Mouse (Mus musculus): ENCODE data around the gene Usp8. TPM values are rescaled to one million over a fixed set of nuclear protein-coding genes. Genes with fewer than 3 reads are reported as not detected.

Usp8 gene
- total RNA-seq, 2 experiments from 2014 or later: 30.7 to 35.8 TPM

DNA sequence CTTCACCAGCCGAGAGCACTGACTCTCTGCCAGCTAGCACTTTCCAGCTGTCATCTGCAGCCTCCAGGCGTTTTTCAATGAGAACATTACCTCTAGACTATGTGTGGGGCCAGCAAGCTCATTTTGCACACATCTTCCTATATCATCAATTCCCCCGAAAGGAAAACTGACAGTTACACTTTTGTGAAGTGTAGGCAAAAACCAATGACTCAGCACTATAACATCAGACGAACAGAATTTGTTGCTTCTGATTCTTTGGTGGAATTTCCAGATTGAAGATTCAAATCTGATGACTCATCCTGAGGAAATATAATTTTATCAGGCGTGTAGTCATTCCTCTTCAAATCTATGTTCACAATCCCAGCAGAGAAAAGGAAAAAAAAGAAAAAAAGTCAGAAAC is 85.5 kb downstream of the Usp8 start:
- DNase-seq (ENCODE audit: extremely low spot score in 1 of 2, low spot score in 2 of 2): no peak
- intact Hi-C loops (cut with DNase I): no loop called here

DNA sequence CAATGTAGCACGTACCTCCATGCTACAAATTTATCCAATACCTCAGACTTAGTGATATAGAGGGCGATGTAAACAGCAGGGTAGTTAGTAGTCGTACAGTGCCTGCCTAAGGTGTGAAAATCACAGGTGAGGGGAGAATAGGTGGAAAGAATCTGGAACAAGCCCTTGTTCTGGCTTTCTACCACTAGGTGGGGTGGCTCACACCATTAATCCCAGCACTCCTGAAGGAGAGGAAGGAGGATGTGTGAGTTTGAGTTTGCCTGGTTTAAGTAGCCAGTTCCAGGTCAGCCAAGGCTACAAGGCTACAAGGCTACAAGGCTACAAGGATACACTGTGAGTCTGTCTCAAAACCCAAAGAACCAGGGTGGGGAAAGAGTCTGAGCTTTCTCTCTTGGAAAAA is 88.6 kb downstream of the Usp8 start:
- intact Hi-C loops (cut with DNase I): no loop called here
- no peak for DNase-seq (ENCODE audit: extremely low spot score in 1 of 2, low spot score in 2 of 2)

DNA sequence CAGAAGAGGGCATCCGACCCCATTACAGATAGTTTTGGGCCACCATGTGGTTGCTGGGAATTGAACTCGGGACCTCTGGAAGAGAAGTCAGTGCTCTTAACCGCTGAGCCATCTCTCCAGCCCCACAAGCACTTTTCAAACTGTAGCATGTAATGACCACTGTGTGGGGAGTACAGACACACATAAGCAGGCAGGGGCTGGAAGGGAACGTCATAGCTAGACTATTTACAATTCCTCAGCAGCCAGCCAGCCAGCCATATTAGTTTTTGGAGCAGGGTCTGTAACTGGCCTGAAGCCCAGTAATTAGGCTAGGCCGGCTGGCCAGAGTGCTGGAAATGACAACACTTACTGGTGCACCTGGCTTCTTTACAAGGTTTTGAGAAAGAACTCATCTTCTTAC is 91.3 kb downstream of the Usp8 start:
- intact Hi-C loops (cut with DNase I): no loop called here
- no peak for DNase-seq (ENCODE audit: extremely low spot score in 1 of 2, low spot score in 2 of 2)

DNA sequence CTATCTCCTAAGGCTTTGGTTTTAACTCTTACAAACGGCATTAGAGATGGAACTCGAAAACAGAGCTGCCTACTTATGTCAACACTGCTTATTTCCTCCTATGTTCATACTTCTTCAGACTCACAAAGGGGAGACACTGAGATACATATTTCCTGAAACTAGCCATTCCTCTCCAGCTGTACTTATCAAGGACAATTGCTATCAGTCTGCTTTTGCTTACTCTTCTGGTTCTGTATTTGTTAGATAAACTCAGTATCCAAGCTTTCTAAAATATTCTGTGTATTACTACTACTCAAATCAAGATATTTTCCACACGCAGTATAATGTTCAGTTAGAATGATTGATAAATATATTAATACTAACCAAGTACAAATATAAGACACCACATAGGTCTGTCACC is 94.9 kb downstream of the Usp8 start:
- no peak for DNase-seq (ENCODE audit: extremely low spot score in 1 of 2, low spot score in 2 of 2)
- intact Hi-C loops (cut with DNase I): no loop called here

Other genes with a start within 250 kb of the Usp8 start
- not detected for gene Atp8b4, start 206.7 kb upstream of the Usp8 start, total RNA-seq (2021)
- gene Slc27a2, start 154.9 kb upstream of the Usp8 start, total RNA-seq (2021): 1 to 10 TPM; 2.6 to 4.2 TPM
- gene Hdc, start 88.0 kb upstream of the Usp8 start, total RNA-seq (2021): under 1 TPM; 0.41 to 0.54 TPM
- gene Gabpb1, start 31.0 kb upstream of the Usp8 start, total RNA-seq (2021): 10 to 100 TPM; 21.2 to 22.5 TPM
- not detected for gene Usp50, start 76.1 kb downstream of the Usp8 start, total RNA-seq (2021)
- 10 to 100 TPM; 38.1 to 38.7 TPM for gene Trpm7, start 168.9 kb downstream of the Usp8 start, total RNA-seq (2021)
- gene Sppl2a, start 225.9 kb downstream of the Usp8 start, total RNA-seq (2021): 10 to 100 TPM; 26.8 to 29.2 TPM